ENCODE assay signal across 7 mouse cellular contexts in the genomic region with DNA sequence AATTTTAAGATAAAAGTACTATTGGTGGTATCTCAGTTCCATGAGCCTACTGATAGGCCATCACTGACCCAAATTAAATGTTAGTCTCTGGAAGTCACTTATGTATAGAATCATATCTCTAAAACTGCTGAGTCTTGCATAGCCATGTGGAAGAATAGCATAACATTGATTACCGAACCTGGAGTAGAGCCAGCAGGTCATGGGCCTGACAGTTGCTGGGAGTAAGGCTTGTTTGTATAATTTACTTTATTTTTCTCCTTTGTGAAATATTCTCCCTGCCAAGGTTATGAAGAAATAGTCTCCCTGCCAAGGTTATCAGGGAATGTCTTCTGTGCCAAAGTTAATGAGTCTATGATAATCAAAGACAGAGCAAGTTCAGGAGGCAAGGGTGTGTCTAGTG.
"Had no signal": no experiment of that assay in that cellular context is flagged by ENCODE, and none has a peak within 500 bp of the region (broad histone marks: within the 10 kb centered on the region; RNA-seq: fewer than 3 reads in every experiment).

No protein-coding gene starts in this region.

- DNase-seq: kidney, adult 2 months; kidney, postnatal 14 days; retina, postnatal 1 day; right cerebral cortex, postnatal 4 days; spleen, adult 18-20 months; thymus, adult 2 months; thymus, postnatal 36 days had no signal
